Mouse (Mus musculus) intestine, embryonic 16.5 days (tissue): Measurements from ENCODE around the gene 9930022D16Rik. TPM values are rescaled to one million over a fixed set of nuclear protein-coding genes. Genes with fewer than 3 reads are reported as not detected.

Experiments used
- ATAC-seq: fragments of 200-750 bp; cut with Nextera tagmentation; 2 replicates; pipeline ENCODE4 v1.8.0; 2017; ENCODE audit warnings: moderate TSS enrichment, moderate library complexity
- H3K27ac ChIP-seq: fragments of 300-500 bp; sonication (generic); 2 replicates; pipeline ENCODE4 v1.5.1; 2014; ENCODE audit warnings: mild to moderate bottlenecking, low read length
- H3K27me3 ChIP-seq: fragments of 300-500 bp; sonication (generic); replicated peaks from 2 replicates; pipeline ENCODE4 v1.6.1; 2014; ENCODE audit warnings: low read length, control low read depth, mixed read lengths; ENCODE audit not compliant: control insufficient read depth, insufficient read depth
- H3K36me3 ChIP-seq: fragments of 300-500 bp; sonication (generic); 2 replicates; pipeline ENCODE4 v1.6.1; 2014; ENCODE audit warnings: low read length, control low read depth; ENCODE audit not compliant: control insufficient read depth, insufficient read depth
- H3K4me1 ChIP-seq: fragments of 300-500 bp; sonication (generic); 2 replicates; pipeline ENCODE4 v1.6.1; 2014; ENCODE audit warnings: low read length, control low read depth, mixed read lengths; ENCODE audit not compliant: control insufficient read depth, insufficient read depth
- H3K4me2 ChIP-seq: fragments of 300-500 bp; sonication (generic); 2 replicates; pipeline ENCODE4 v1.6.1; 2014; ENCODE audit warnings: low read depth, low read length, control low read depth
- H3K4me3 ChIP-seq: fragments of 300-500 bp; sonication (generic); 2 replicates; pipeline ENCODE4 v1.5.1; 2014; ENCODE audit warnings: mild to moderate bottlenecking, low read length
- H3K9ac ChIP-seq: fragments of 300-500 bp; sonication (generic); 2 replicates; pipeline ENCODE4 v1.6.1; 2014; ENCODE audit warnings: low read depth, low read length
- H3K9me3 ChIP-seq: fragments of 300-500 bp; sonication (generic); 2 replicates; pipeline ENCODE4 v1.6.1; 2016; ENCODE audit warnings: low read length, control low read depth; ENCODE audit not compliant: control insufficient read depth
- WGBS: fragments of 180-500 bp; shearing (Covaris S2); extraction: QIAGEN DNeasy Blood & Tissue Kit; methylation state at CpG from one replicate; pipeline ENCODE4 v1.1.7; 2014; 5-methylcytosine and 5-hydroxymethylcytosine counted together
- polyA plus RNA-seq: library from polyadenylated mRNA; unstranded; fragments of >200 nt; fragmentation: Nextera tagmentation; extraction: Ambion mirVana; gene quantifications from 2 replicates; pipeline ENCODE4 v1.2.1, GENCODE M21; 2015

The 9930022D16Rik gene
- polyA plus RNA-seq, 1 experiment from 2014 or later = not detected

GRCm38 (mm10) chr11:109410197-109410980, 3.3 kb upstream of the 9930022D16Rik start:
- Histone ChIP-seq H3K9ac (no peak overlapping the region), H3K9me3 (no peaks in the 10 kb centered on the region), H3K4me3 (no peak overlapping the region), H3K36me3 (no peaks in the 10 kb centered on the region), H3K27me3 (no peaks in the 10 kb centered on the region), H3K4me2 (no peak overlapping the region), H3K4me1 (no peaks in the 10 kb centered on the region), H3K27ac (no peak overlapping the region)
- WGBS = 78% methylated on average over 15 of the region's 15 CpGs
- ATAC-seq = no peak

- Histone ChIP-seq H3K4me1 (no peaks in the 10 kb centered on the region), H3K4me3 (no peak overlapping the region), H3K9me3 (no peaks in the 10 kb centered on the region), H3K27me3 (no peaks in the 10 kb centered on the region), H3K36me3 (no peaks in the 10 kb centered on the region), H3K4me2 (no peak overlapping the region), H3K27ac (no peak overlapping the region), H3K9ac (no peak overlapping the region)
- no peak for ATAC-seq
- 82% methylated on average over 5 of the region's 5 CpGs for WGBS
Measured at GRCm38 (mm10) chr11:109414802-109415201, 1.1 kb downstream of the 9930022D16Rik start.

DNA sequence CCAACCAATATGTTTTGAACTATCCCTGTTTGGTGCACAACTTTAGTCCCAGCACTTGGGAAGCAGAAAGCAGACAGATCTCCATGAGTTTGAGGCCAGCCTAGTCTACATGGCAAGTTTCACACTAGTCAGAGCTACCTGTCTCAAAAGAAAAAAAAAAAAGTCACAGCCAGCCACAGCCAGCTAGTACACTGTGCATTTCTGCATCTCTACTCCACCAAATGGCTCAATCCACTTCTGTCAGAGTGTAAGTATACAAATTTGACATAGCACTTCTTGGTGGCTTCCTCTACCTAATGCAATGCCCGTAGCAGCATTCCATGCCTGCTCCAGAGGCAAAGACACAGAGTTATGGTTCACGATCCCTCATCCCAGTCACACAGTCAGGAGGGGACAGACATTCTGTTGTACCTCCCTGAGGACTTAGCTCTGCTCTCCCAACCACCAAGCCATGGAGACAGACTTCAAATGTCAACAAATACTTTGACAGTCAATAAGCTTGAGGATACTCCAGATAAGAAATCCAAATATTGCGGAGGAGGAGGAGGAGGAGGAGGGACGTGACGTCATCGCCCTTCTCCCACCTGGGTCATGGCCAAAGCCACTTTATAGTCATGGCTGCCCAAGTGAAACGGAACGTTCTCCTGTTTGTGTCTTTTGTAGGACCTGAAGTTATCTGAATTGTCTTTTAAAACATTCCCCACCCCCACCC, 3.1 kb downstream of the 9930022D16Rik start:
- WGBS = 48% methylated on average over 8 of the region's 8 CpGs
- Histone ChIP-seq H3K27ac (no peak overlapping the region), H3K9ac (no peak overlapping the region), H3K4me2 (no peak overlapping the region), H3K27me3 (no peaks in the 10 kb centered on the region), H3K9me3 (no peaks in the 10 kb centered on the region), H3K4me1 (no peaks in the 10 kb centered on the region), H3K36me3 (no peaks in the 10 kb centered on the region), H3K4me3 (no peak overlapping the region)
- no peak for ATAC-seq

- H3K27ac ChIP-seq = no peak overlapping the region
- no peak overlapping the region for H3K9ac ChIP-seq
- no peaks in the 10 kb centered on the region for H3K36me3 ChIP-seq
- no peaks in the 10 kb centered on the region for H3K4me1 ChIP-seq
- H3K27me3 ChIP-seq = no peaks in the 10 kb centered on the region
- H3K4me3 ChIP-seq = no peak overlapping the region
- ATAC-seq = no peak
- no peak overlapping the region for H3K4me2 ChIP-seq
- 85% methylated on average over 9 of the region's 9 CpGs for WGBS
- no peaks in the 10 kb centered on the region for H3K9me3 ChIP-seq
Measured at GRCm38 (mm10) chr11:109417472-109418040, 3.8 kb downstream of the 9930022D16Rik start.

GRCm38 (mm10) chr11:109419461-109419860, 5.7 kb downstream of the 9930022D16Rik start:
- no peak overlapping the region for H3K4me2 ChIP-seq
- H3K27me3 ChIP-seq = no peaks in the 10 kb centered on the region
- H3K27ac ChIP-seq = no peak overlapping the region
- ATAC-seq = no peak
- H3K9me3 ChIP-seq = no peaks in the 10 kb centered on the region
- no peaks in the 10 kb centered on the region for H3K36me3 ChIP-seq
- H3K9ac ChIP-seq = no peak overlapping the region
- WGBS = 52% methylated on average over 4 of the region's 4 CpGs
- H3K4me3 ChIP-seq = no peak overlapping the region
- no peaks in the 10 kb centered on the region for H3K4me1 ChIP-seq

DNA sequence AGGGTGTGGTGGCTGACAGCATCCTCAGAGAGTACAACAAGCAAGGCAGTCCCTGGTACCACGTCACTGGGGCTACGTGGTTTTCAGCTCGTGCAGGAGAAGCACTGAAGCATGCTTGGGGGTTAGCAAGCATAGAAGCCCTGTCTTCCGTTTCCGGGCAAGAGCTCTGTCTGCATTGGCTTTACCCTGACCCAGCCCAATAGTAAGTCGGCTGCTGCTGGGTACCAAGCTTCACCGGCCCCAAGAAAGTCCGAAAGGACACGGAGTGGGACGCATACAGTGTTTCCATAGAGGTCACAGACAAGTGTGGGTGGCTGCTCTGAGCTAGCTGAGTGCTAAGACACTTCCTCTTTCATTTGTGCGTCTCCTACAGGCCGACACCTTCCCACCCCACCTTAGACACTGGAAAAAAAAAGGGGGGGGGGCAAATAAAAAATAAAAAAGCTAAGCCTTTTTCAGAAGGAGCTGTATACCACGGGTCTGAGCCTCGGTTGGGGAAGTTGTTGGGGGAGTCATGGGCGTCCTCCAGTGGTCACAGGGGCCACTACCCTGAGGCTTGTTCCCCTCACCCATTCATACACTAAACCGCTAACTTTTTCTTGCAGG, 6.3 kb downstream of the 9930022D16Rik start:
- 54% methylated on average over 16 of the region's 16 CpGs for WGBS
- Histone ChIP-seq H3K27ac (no peak overlapping the region), H3K4me2 (no peak overlapping the region), H3K9ac (no peak overlapping the region), H3K27me3 (no peaks in the 10 kb centered on the region), H3K9me3 (no peaks in the 10 kb centered on the region), H3K4me3 (no peak overlapping the region), H3K4me1 (no peaks in the 10 kb centered on the region), H3K36me3 (no peaks in the 10 kb centered on the region)
- ATAC-seq = no peak; the same call in 1 of the 2 replicates

GRCm38 (mm10) chr11:109420567-109420962, 6.8 kb downstream of the 9930022D16Rik start:
- WGBS = 79% methylated on average over 14 of the region's 14 CpGs
- ATAC-seq = no peak
- H3K9ac ChIP-seq = no peak overlapping the region
- no peaks in the 10 kb centered on the region for H3K9me3 ChIP-seq
- H3K4me1 ChIP-seq = no peaks in the 10 kb centered on the region
- no peak overlapping the region for H3K4me3 ChIP-seq
- H3K36me3 ChIP-seq = no peaks in the 10 kb centered on the region
- H3K27ac ChIP-seq = no peak overlapping the region
- H3K4me2 ChIP-seq = no peak overlapping the region
- no peaks in the 10 kb centered on the region for H3K27me3 ChIP-seq

- H3K9ac ChIP-seq = no peak overlapping the region
- H3K27me3 ChIP-seq = no peaks in the 10 kb centered on the region
- no peaks in the 10 kb centered on the region for H3K9me3 ChIP-seq
- no peaks in the 10 kb centered on the region for H3K4me1 ChIP-seq
- H3K4me3 ChIP-seq = no peak overlapping the region
- no peaks in the 10 kb centered on the region for H3K36me3 ChIP-seq
- H3K4me2 ChIP-seq = no peak overlapping the region
- no peak overlapping the region for H3K27ac ChIP-seq
- 73% methylated on average over 5 of the region's 5 CpGs for WGBS
- ATAC-seq = no peak
Measured at GRCm38 (mm10) chr11:109421205-109421604, 7.5 kb downstream of the 9930022D16Rik start.

- H3K9me3 ChIP-seq = no peaks in the 10 kb centered on the region
- H3K4me2 ChIP-seq = no peak overlapping the region
- no peaks in the 10 kb centered on the region for H3K36me3 ChIP-seq
- ATAC-seq = no peak
- no peak overlapping the region for H3K9ac ChIP-seq
- no peak overlapping the region for H3K27ac ChIP-seq
- no peaks in the 10 kb centered on the region for H3K27me3 ChIP-seq
- no peak overlapping the region for H3K4me3 ChIP-seq
- WGBS = 99% methylated on average over 4 of the region's 4 CpGs
- 0 out of 2 replicates have a peak, but pooled peaks cover 4% of the 10 kb centered on the region for H3K4me1 ChIP-seq
Measured at GRCm38 (mm10) chr11:109422263-109422662, 8.5 kb downstream of the 9930022D16Rik start.
